Mouse (Mus musculus) thymus, adult 2 months (tissue): ENCODE results near the gene Cdsn.

Experiments
- CTCF ChIP-seq: fragments of 200-500 bp; IDR thresholded peaks from 2 replicates; pipeline ENCODE4 v1.5.1; 2012; ENCODE audit warnings: mild to moderate bottlenecking, control low read depth, low read length, moderate library complexity, borderline replicate concordance; ENCODE audit not compliant: control insufficient read depth, poor library complexity, insufficient read depth; ENCODE audit errors: extremely low read depth
- POLR2A ChIP-seq: fragments of 200-500 bp; IDR thresholded peaks from 2 replicates; pipeline ENCODE4 v1.6.1; 2012; ENCODE audit warnings: mild to moderate bottlenecking, low read length, control low read depth, moderate library complexity; ENCODE audit not compliant: control insufficient read depth, poor library complexity, insufficient read depth; ENCODE audit errors: extremely low read depth

- TF ChIP-seq POLR2A (no peak), CTCF (peak; percentile 30; the same call in 1 of the 2 replicates)
These were observed 42.6 kb upstream of the Cdsn start for GRCm38 (mm10) chr17:35509284-35509683.
